Mouse (Mus musculus) cerebellum, postnatal 36 days (tissue): Measurements from ENCODE around the gene Ell.

Source experiments
- DNase-seq, 2 experiments: peaks; one replicate each; pipeline ENCODE4 v3.0.0; 2021 to 2022; ENCODE audit warnings: mixed read lengths in 2 of 2

Ell gene

DNA sequence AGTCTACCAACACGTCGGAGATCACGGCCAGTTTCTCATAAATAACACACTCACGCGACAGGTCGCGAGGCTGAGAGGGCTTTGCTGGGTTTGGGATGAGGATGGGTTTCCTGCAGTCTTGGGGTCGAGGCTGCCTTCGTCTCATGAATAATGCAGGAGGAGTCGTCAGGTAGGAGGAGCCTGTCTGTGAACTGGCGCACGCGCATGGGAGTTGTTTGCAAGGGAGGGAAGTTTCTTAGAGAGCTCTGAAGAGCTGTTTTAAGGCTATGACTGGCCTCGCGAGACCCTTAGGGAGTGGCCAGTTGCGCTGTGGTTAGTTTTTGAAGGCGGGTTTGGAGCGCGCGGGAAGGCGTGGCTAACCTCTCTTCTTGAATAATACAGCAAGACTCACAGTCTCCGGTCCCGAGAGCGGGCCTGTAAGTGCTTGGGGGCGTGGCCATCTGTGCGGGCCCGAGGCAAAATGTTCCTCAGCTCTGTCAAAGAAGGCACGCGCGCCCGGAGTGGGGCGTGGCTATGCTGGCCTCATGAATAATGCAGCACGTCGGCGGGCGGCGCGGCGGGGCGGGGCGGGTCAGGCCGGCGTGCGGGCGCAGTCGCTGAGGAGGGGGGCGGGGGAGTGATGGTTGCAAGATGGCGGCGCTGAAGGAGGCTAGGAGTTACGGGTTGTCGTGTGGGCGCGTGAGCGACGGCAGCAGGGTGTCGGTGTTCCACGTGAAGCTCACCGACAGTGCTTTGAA, at the start of gene Ell:
Ell (plus strand) TSS at position 381 of the 737 bp plus-strand sequence.
- peak; percentile 99 for DNase-seq

DNA sequence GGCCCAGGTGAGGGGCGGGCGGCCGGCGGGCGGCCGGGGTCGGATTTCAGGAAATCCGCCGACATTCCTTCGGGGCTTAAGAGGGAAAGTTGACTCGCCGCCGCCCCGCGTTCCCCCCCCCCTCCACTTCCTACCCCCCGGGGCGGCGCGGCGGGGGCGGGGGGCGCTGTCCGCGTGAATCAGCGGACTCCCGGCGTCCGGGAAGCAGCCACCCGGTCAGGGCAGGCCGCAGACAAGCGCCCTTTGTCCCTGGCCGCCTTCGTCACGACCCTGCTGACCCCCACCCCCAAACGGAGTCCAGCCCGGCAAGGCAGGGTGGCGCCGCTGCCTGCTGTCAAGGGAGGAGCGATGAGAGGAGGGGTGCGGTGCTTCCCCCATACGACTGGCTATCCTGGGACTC, 49.7 kb upstream of the Ell start:
- no peak for DNase-seq

- no peak for DNase-seq
These were observed 49.0 kb upstream of the Ell start for GRCm38 (mm10) chr8:70490061-70490879.

DNA sequence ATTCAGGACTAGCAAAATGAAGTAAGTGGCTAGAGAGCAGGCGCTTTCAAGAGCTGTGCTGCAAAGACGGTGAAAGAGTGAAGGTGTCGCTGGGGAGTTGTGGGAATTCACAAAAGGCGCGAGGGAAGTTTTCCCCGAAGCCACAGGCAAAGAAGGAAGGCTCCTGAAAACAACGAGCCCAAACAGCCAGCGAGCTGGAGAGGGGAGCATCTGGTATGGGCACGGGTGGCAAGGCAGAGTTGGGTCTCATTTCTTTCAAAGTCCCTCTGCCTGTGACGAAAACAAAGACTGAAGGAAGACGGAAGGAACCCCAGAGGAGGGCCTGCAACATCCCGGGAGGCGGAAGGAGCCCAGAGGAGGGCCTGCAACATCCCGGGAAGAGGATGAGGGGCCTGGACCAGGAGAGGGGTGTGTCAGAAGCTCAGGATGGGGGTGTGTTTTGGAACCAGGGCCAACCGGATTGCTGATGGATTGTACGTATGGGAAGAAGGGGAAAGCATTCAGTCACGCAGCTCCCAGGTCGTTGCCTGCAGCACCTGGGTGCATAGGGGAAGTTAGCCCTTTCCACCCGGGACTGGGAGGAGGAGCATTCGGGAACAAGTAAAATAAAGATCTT, 48.3 kb upstream of the Ell start:
- DNase-seq, result no peak

- DNase-seq, result no peak
These were observed 46.3 kb upstream of the Ell start, which contains the start of gene Crlf1 for GRCm38 (mm10) chr8:70492664-70493640. Gene Crlf1 (plus strand): TSS chr8:70493158.

- no peak for DNase-seq
These were observed 45.4 kb upstream of the Ell start for GRCm38 (mm10) chr8:70493692-70494415.

DNA sequence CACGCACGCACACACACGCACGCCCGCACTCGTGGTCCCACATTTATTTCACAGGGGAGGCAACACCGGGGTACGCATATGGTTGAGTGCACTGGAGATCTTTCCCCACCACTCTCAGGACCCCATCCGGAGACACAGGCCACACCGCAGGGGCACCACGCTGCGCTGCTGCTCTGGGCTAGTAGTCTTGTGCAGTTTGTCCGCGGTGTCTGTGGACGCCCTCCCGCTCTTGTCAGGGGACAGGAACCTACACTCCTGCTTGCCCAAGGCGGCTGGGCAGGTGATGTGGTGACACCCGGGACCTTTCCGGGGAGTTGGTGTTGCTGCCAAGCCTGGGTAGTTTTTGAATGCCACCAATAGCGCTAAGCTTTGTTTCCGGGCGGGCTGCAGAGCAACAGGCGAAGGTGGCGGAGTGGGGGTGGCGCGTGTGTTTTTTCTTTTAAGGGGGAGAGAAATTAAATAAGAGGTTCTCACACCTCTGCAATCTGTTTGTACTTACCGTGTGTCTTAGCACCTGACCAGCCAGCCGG, 44.8 kb upstream of the Ell start:
- DNase-seq, result no peak

DNA sequence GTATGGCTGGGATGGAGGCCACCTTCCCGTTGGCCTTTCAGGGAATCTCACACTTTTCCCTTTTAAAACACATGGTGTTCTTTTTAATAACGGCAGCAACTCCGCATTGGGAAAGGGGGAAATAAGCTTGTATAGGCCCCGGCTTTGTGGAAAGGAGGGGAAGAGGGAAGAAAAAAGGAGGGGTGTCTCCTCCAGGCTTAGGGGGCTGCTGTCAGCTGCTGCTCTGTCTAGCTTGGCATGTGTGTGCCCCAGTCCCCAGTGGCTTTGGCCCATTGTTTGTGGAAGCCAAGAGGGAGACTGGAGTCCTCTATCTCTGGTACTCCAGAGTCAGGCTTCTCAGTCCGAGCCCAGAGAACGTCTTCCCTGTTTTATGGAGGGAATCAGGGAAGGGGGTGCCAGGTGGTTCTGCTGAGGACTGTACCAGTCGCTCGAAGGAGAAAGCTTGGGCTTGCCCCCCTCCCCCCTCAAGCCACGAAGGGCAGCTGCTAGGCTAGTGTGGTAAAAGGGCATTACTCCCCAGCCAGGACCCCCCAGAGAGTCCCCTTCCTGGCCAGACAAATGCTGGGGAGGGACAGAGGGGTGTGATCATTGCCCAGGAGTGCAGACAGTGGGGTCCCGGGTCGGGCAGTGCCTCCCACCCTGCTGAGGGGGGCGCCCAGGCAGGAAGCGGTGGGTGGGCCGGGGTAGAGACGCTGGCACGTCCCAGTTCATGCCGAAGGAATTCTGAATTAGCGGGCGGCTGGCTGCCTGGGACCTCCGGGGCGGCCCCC, 44.1 kb upstream of the Ell start:
- no peak for DNase-seq

GRCm38 (mm10) chr8:70495771-70496062, 43.5 kb upstream of the Ell start:
- DNase-seq, result no peak

DNA sequence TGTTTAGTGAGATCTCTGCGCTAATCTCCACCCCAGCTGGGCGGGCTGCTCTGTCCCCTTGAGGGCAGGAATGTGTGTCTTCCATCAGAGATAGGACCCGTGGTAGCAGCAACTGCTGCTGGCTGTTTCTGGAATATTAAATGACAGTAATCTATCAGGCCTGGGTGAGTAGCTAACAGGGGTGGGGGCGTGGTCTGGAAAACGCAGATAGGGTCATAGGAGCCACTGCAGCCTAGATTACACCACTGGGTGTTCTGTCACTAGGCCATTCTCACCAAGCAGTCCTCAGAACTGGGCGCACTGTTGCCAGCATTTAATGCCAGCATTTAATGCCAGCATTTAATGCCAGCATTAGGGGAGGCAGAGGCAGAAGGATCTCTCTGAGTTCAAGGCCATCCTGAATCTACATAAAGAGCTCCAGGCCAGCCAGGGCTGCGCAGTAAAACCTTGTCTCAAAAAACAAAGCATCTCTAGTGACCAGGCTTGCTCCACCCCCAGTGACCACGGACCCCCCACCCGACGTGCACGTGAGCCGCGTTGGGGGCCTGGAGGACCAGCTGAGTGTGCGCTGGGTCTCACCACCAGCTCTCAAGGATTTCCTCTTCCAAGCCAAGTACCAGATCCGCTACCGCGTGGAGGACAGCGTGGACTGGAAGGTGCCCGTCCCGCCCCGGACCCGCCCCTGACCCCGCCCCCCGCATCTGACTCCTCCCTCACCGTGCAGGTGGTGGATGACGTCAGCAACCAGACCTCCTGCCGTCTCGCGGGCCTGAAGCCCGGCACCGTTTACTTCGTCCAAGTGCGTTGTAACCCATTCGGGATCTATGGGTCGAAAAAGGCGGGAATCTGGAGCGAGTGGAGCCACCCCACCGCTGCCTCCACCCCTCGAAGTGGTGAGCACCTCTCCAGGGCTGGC, 38.6 kb upstream of the Ell start:
- DNase-seq, result peak; percentile 73

DNA sequence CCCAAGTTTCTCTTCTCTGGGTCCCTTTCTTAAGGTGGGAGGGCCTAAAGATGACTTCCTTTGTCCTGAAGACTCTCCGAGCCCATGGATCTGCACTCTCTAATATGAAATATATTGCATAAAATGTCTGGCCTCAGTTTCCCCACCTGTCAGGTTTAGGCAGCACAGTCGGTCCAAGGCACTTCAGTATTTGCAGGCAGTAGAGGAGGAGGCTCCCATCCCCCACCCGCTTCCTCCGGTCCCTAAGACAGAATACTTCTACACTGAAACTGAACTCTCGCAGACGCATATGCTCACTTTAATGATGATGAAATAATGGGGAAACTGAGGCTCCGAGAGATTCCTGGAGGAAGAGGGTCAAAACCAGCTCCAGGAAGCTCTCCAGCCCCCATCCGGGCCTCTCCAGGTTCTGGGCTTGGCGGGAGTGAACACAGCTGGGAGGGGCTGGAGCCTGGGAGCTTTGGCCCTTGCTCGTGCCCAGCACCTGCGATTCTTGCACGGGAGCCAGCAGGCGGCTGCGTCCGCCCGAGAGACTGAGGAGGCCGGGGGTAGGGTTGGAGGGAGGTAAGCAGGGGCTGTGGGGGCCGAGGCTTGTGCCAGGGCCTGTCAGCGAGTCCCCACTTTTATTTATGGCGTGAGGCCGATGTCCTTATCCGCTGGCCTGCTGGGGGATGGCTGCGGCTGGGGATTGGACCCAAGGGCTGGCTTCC, 37.3 kb upstream of the Ell start:
- DNase-seq, result peak; percentile 44 to 52

- DNase-seq, result no peak
These were observed 36.7 kb upstream of the Ell start for GRCm38 (mm10) chr8:70502540-70502939.

DNA sequence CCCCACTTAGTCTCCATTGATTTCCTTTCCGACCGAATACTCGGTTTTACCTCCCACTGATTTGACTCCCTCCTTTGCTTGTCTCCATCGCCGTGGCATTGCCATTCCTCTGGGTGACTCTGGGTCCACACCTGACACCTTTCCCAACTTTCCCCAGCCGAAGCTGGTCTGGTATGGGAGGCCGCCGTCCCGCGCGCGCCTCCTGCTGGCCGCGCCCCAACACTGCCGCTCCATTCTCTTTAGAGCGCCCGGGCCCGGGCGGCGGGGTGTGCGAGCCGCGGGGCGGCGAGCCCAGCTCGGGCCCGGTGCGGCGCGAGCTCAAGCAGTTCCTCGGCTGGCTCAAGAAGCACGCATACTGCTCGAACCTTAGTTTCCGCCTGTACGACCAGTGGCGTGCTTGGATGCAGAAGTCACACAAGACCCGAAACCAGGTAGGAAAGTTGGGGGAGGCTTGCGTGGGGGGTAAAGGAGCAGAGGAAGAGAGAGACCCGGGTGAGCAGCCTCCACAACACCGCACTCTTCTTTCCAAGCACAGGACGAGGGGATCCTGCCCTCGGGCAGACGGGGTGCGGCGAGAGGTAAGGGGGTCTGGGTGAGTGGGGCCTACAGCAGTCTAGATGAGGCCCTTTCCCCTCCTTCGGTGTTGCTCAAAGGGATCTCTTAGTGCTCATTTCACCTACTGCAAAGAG, 36.1 kb upstream of the Ell start:
- DNase-seq, result peak; percentile 78

- DNase-seq, result peak; percentile 40 to 59
These were observed 35.0 kb upstream of the Ell start for GRCm38 (mm10) chr8:70504291-70504716.

GRCm38 (mm10) chr8:70504851-70505250, 34.4 kb upstream of the Ell start:
- peak; percentile 80 to 91 for DNase-seq

- DNase-seq, result peak in 1 of 2 experiments; percentile 32
These were observed 33.4 kb upstream of the Ell start for GRCm38 (mm10) chr8:70505698-70506327.

DNA sequence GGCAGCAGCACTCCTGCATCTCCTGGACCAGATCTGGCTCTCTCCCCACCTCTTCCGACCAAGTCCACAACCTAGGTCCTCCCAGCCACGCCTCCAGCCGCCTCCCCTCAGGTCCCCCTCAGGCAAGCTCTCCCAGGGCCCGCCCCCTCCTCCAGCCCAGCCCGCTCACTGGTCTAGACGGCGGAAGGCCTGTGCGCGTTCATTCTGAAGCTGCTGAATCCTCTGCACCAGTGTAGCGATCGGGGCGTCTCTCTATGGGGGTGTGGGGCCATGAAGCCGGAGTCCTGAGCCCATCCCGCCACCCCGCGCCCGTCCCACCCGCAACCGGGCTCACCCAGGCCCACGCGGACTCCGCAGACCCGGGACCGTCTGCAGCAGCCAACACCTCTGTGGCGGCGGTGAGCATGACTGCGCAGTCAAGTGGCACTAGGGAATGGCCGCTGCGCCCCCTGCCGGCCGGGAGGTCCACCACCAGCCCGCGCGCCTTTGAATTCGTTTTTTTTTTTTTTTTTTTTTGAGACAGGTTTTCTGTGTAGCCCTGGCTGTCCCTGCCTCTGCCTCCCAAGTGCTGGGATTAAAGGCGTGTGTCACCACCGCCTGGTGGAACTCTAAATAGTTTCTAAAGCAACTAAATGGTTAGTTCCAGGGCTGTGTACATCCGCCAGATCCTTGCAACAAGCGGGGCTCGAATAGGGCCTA, 32.8 kb upstream of the Ell start, which contains the start of gene Rex1bd:
Rex1bd (minus strand) TSS at position 425 of the 699 bp plus-strand sequence.
- DNase-seq, result peak; percentile 95 to 97
